Mouse (Mus musculus) kidney, embryonic 16.5 days (tissue): ENCODE measurements at regions not wholly inside any gene's neighbourhood (a gene's known extent, or its start where the extent isn't known, plus 50 kb on each side); places are given as distances from the start of the nearest gene placed in this dataset.

ENCODE experiments used
- ATAC-seq: fragments of 200-750 bp; cut with Nextera tagmentation; 2 replicates; pipeline ENCODE4 v1.8.0; 2017; ENCODE audit warnings: moderate TSS enrichment; ENCODE audit not compliant: low FRiP score, low TSS enrichment
- H3K27ac ChIP-seq: fragments of 300-500 bp; sonication (generic); 2 replicates; pipeline ENCODE4 v1.5.1; 2014; ENCODE audit warnings: low read length
- H3K27me3 ChIP-seq: fragments of 300-500 bp; sonication (generic); 2 replicates; pipeline ENCODE4 v1.6.1; 2014; ENCODE audit warnings: low read length, control low read depth, mixed read lengths; ENCODE audit not compliant: insufficient read depth
- H3K36me3 ChIP-seq: fragments of 300-500 bp; sonication (generic); 2 replicates; pipeline ENCODE4 v1.6.1; 2014; ENCODE audit warnings: low read length, control low read depth, mixed read lengths; ENCODE audit not compliant: insufficient read depth
- H3K4me1 ChIP-seq: fragments of 300-500 bp; sonication (generic); 2 replicates; pipeline ENCODE4 v1.6.1; 2014; ENCODE audit warnings: low read length, control low read depth, mixed read lengths; ENCODE audit not compliant: insufficient read depth
- H3K4me2 ChIP-seq: fragments of 300-500 bp; sonication (generic); replicated peaks from 2 replicates; pipeline ENCODE4 v1.6.1; 2014; ENCODE audit warnings: low read depth, low read length
- H3K4me3 ChIP-seq: fragments of 300-500 bp; sonication (generic); 2 replicates; pipeline ENCODE4 v1.5.1; 2014; ENCODE audit warnings: mild to moderate bottlenecking, low read length
- H3K9ac ChIP-seq: fragments of 300-500 bp; sonication (generic); replicated peaks from 2 replicates; pipeline ENCODE4 v1.6.1; 2014; ENCODE audit warnings: low read length
- H3K9me3 ChIP-seq: fragments of 300-500 bp; sonication (generic); 2 replicates; pipeline ENCODE4 v1.6.1; 2016; ENCODE audit warnings: low read length, control low read depth
- WGBS: fragments of 180-500 bp; shearing (Covaris S2); extraction: QIAGEN DNeasy Blood & Tissue Kit; methylation state at CpG from one replicate; pipeline ENCODE4 v1.1.7; 2014; 5-methylcytosine and 5-hydroxymethylcytosine counted together

GRCm38 (mm10) chr10:66911261-66911911, 184.5 kb upstream of the Jmjd1c start:
- peak overlapping the region; percentile 56; the same call in 1 of the 2 replicates for H3K27ac ChIP-seq
- H3K4me2 ChIP-seq, result peak overlapping the region; percentile 19; the same call in 1 of the 2 replicates
- H3K9ac ChIP-seq, result no peak overlapping the region
- 40% methylated on average over 10 of the region's 10 CpGs for WGBS
- no peaks in the 10 kb centered on the region for H3K36me3 ChIP-seq
- H3K4me3 ChIP-seq, result peak overlapping the region; percentile 2; the same call in 1 of the 2 replicates
- H3K9me3 ChIP-seq, result no peaks in the 10 kb centered on the region
- H3K4me1 ChIP-seq, result peaks cover 34% of the 10 kb centered on the region
- ATAC-seq, result no peak; the same call in none of the 2 replicates
- no peaks in the 10 kb centered on the region for H3K27me3 ChIP-seq

GRCm38 (mm10) chr10:66912440-66912839, 183.5 kb upstream of the Jmjd1c start:
- no peak overlapping the region for H3K4me3 ChIP-seq
- H3K36me3 ChIP-seq, result no peaks in the 10 kb centered on the region
- H3K27me3 ChIP-seq, result no peaks in the 10 kb centered on the region
- no peak for ATAC-seq
- WGBS, result 77% methylated on average over 4 of the region's 4 CpGs
- H3K9me3 ChIP-seq, result no peaks in the 10 kb centered on the region
- peaks cover 34% of the 10 kb centered on the region for H3K4me1 ChIP-seq
- no peak overlapping the region for H3K27ac ChIP-seq
- H3K4me2 ChIP-seq, result no peak overlapping the region
- no peak overlapping the region for H3K9ac ChIP-seq

- no peak overlapping the region for H3K4me3 ChIP-seq
- H3K4me2 ChIP-seq, result no peak overlapping the region
- 64% methylated on average over 14 of the region's 14 CpGs for WGBS
- H3K27me3 ChIP-seq, result no peaks in the 10 kb centered on the region
- no peak overlapping the region for H3K9ac ChIP-seq
- ATAC-seq, result no peak
- no peaks in the 10 kb centered on the region for H3K36me3 ChIP-seq
- no peaks in the 10 kb centered on the region for H3K9me3 ChIP-seq
- H3K4me1 ChIP-seq, result peaks cover 34% of the 10 kb centered on the region
- peak overlapping the region; percentile 48; the same call in 1 of the 2 replicates for H3K27ac ChIP-seq
Observed at GRCm38 (mm10) chr10:66913187-66913586, 182.7 kb upstream of the Jmjd1c start.

GRCm38 (mm10) chr10:66913627-66914026, 182.3 kb upstream of the Jmjd1c start:
- Histone ChIP-seq H3K36me3 (no peaks in the 10 kb centered on the region), H3K4me2 (no peak overlapping the region), H3K4me1 (peaks cover 34% of the 10 kb centered on the region), H3K9me3 (no peaks in the 10 kb centered on the region), H3K27ac (no peak overlapping the region; the same call in 1 of the 2 replicates), H3K9ac (no peak overlapping the region), H3K27me3 (no peaks in the 10 kb centered on the region), H3K4me3 (no peak overlapping the region)
- 67% methylated on average over 7 of the region's 8 CpGs for WGBS
- no peak for ATAC-seq

- 42% methylated on average over 12 of the region's 12 CpGs for WGBS
- Histone ChIP-seq H3K36me3 (no peaks in the 10 kb centered on the region), H3K4me2 (no peak overlapping the region), H3K27ac (peak overlapping the region; percentile 57), H3K4me1 (peaks cover 39% of the 10 kb centered on the region), H3K9ac (0 out of 2 replicates have a peak overlapping the region, but pooled peaks have one; percentile 16), H3K4me3 (no peak overlapping the region), H3K9me3 (no peaks in the 10 kb centered on the region), H3K27me3 (no peaks in the 10 kb centered on the region)
- peak; percentile 36; the same call in 1 of the 2 replicates for ATAC-seq
Observed at GRCm38 (mm10) chr10:66914288-66914975, 181.5 kb upstream of the Jmjd1c start.

GRCm38 (mm10) chr10:66915801-66916200, 180.1 kb upstream of the Jmjd1c start:
- Histone ChIP-seq H3K36me3 (no peaks in the 10 kb centered on the region), H3K4me1 (peaks cover 47% of the 10 kb centered on the region), H3K27ac (no peak overlapping the region), H3K9me3 (no peaks in the 10 kb centered on the region), H3K27me3 (no peaks in the 10 kb centered on the region), H3K9ac (no peak overlapping the region), H3K4me2 (no peak overlapping the region), H3K4me3 (no peak overlapping the region)
- ATAC-seq, result no peak
- WGBS, result 71% methylated on average over 10 of the region's 10 CpGs

GRCm38 (mm10) chr10:66917725-66918124, 178.2 kb upstream of the Jmjd1c start:
- H3K4me2 ChIP-seq, result no peak overlapping the region
- no peak overlapping the region for H3K4me3 ChIP-seq
- H3K36me3 ChIP-seq, result no peaks in the 10 kb centered on the region
- 90% methylated on average over 2 of the region's 2 CpGs for WGBS
- H3K27ac ChIP-seq, result no peak overlapping the region
- H3K27me3 ChIP-seq, result no peaks in the 10 kb centered on the region
- H3K9me3 ChIP-seq, result no peaks in the 10 kb centered on the region
- no peak for ATAC-seq
- peaks cover 56% of the 10 kb centered on the region for H3K4me1 ChIP-seq
- no peak overlapping the region for H3K9ac ChIP-seq

- no peaks in the 10 kb centered on the region for H3K9me3 ChIP-seq
- no peaks in the 10 kb centered on the region for H3K27me3 ChIP-seq
- no peaks in the 10 kb centered on the region for H3K36me3 ChIP-seq
- no peak for ATAC-seq
- H3K4me1 ChIP-seq, result peaks cover 50% of the 10 kb centered on the region
- no peak overlapping the region for H3K4me3 ChIP-seq
- H3K4me2 ChIP-seq, result no peak overlapping the region
- no peak overlapping the region for H3K9ac ChIP-seq
- no peak overlapping the region for H3K27ac ChIP-seq
- 66% methylated on average over 2 of the region's 2 CpGs for WGBS
Observed at GRCm38 (mm10) chr10:66918713-66919112, 177.2 kb upstream of the Jmjd1c start.

- 2% methylated on average over 14 of the region's 14 CpGs for WGBS
Observed at GRCm38 (mm10) chr10:66919953-66920760, 175.8 kb upstream of the Jmjd1c start.

More at GRCm38 (mm10) chr10:66919953-66920760, 175.8 kb upstream of the Jmjd1c start:
- H3K9me3 ChIP-seq, result no peaks in the 10 kb centered on the region
- peak overlapping the region; percentile 66 for H3K4me2 ChIP-seq
- peaks cover 38% of the 10 kb centered on the region for H3K4me1 ChIP-seq
- peak overlapping the region; percentile 95 for H3K27ac ChIP-seq
- no peaks in the 10 kb centered on the region for H3K27me3 ChIP-seq
- peak overlapping the region; percentile 36 for H3K4me3 ChIP-seq
- ATAC-seq, result peak; percentile 52
- no peaks in the 10 kb centered on the region for H3K36me3 ChIP-seq
- peak overlapping the region; percentile 59 for H3K9ac ChIP-seq
